In the genomic region with DNA sequence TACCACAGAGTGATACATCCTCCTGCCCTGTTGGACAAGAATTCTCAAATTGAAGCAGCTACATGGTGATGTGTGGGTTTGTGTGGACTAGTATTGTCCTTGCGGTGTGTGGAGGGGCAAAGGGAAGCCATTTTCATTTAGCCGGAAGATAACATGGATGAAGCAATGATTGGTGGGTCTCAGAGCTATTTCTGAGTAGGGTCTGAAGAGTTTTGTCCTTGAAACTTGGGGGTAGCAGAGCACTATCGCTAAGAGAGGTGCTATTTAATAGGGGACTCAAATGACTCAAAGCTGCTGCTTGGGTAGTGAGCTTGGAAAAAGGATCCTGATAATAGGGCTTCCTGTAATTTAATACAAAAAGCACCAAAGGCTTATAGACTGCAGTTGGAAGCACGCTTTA, we compare ENCODE assay signal across 8 mouse cellular contexts. TPM values are rescaled to one million over a fixed set of nuclear protein-coding genes. Genes with fewer than 3 reads are reported as not detected.
A peak's percentile ranks its signal among the peaks of the same experiment; 100 is the strongest.
DNase-seq lines count a peak whose midpoint lies in the region; ATAC-seq and TF ChIP-seq lines count a peak whose summit lies in the region.

No protein-coding gene starts in this region.

- H3K9me3 ChIP-seq in kidney, embryonic 15.5 days (replicated peaks), result no peaks in the 10 kb centered on the region
- no peaks in the 10 kb centered on the region for H3K9me3 ChIP-seq in embryonic facial prominence, embryonic 14.5 days (ENCODE audit: control insufficient read depth, low read length)
- no peaks in the 10 kb centered on the region for H3K9me3 ChIP-seq in intestine, embryonic 15.5 days
- no peaks in the 10 kb centered on the region for H3K9me3 ChIP-seq in midbrain, postnatal 0 days (ENCODE audit: low read length)

- ATAC-seq in kidney, embryonic 15.5 days (replicated peaks; ENCODE audit: low FRiP score), result no peak
- no peak for ATAC-seq in embryonic facial prominence, embryonic 14.5 days (ENCODE audit: low read depth)
- no peak for ATAC-seq in intestine, embryonic 15.5 days
- no peak for ATAC-seq in midbrain, postnatal 0 days (ENCODE audit: low FRiP score)

- no peak for TF ChIP-seq POLR2A in kidney, adult 2 months (IDR thresholded peaks at IDR 0.05; ENCODE audit: low read depth, low read length)

- peaks cover 30% of the 10 kb centered on the region for H3K4me1 ChIP-seq in kidney, embryonic 15.5 days
- H3K4me1 ChIP-seq in kidney, adult 2 months (ENCODE audit: control insufficient read depth, insufficient read depth, low read length), result peaks cover 18% of the 10 kb centered on the region
- peaks cover 10% of the 10 kb centered on the region for H3K4me1 ChIP-seq in embryonic facial prominence, embryonic 14.5 days (ENCODE audit: control insufficient read depth, insufficient read depth, low read length)
- H3K4me1 ChIP-seq in intestine, embryonic 15.5 days (replicated peaks), result peaks cover 7% of the 10 kb centered on the region
- no peaks in the 10 kb centered on the region for H3K4me1 ChIP-seq in midbrain, postnatal 0 days (ENCODE audit: insufficient read depth, low read length)

- no peak overlapping the region for H3K27ac ChIP-seq in kidney, embryonic 15.5 days
- H3K27ac ChIP-seq in kidney, adult 2 months (ENCODE audit: insufficient read depth, low read depth, low read length), result no peak overlapping the region
- 0 out of 2 replicates have a peak overlapping the region, but pooled peaks have one; percentile 17 for H3K27ac ChIP-seq in embryonic facial prominence, embryonic 14.5 days (replicated peaks; ENCODE audit: low read depth, low read length)
- no peak overlapping the region for H3K27ac ChIP-seq in intestine, embryonic 15.5 days
- H3K27ac ChIP-seq in midbrain, postnatal 0 days (ENCODE audit: low read depth, low read length), result no peak overlapping the region

- peak overlapping the region; percentile 69 for H3K4me2 ChIP-seq in kidney, embryonic 15.5 days
- H3K4me2 ChIP-seq in embryonic facial prominence, embryonic 14.5 days (ENCODE audit: low read depth, low read length), result peak overlapping the region; percentile 46
- H3K4me2 ChIP-seq in intestine, embryonic 15.5 days (replicated peaks), result peak overlapping the region; percentile 26
- peak overlapping the region; percentile 22; the same call in 1 of the 2 replicates for H3K4me2 ChIP-seq in midbrain, postnatal 0 days (ENCODE audit: low read depth, low read length, poor library complexity, severe bottlenecking)

- intact Hi-C loops in gastrocnemius, postnatal 36 days (cut with DNase I), result loop anchor here (10.0 kb wide), 2 partner anchors 267 to 367 kb away; no protein-coding TSS in a partner anchor

- no peaks in the 10 kb centered on the region for H3K27me3 ChIP-seq in kidney, embryonic 15.5 days
- no peaks in the 10 kb centered on the region for H3K27me3 ChIP-seq in kidney, adult 2 months (replicated peaks; ENCODE audit: control insufficient read depth, insufficient read depth, low read length)
- no peaks in the 10 kb centered on the region for H3K27me3 ChIP-seq in embryonic facial prominence, embryonic 14.5 days (replicated peaks; ENCODE audit: control insufficient read depth, insufficient read depth, low read length)
- H3K27me3 ChIP-seq in intestine, embryonic 15.5 days (replicated peaks), result no peaks in the 10 kb centered on the region
- H3K27me3 ChIP-seq in midbrain, postnatal 0 days (ENCODE audit: insufficient read depth, low read length), result no peaks in the 10 kb centered on the region

- no peak for TF ChIP-seq CTCF in kidney, adult 2 months (conservative IDR thresholded peaks at IDR 0.05; ENCODE audit: insufficient read depth, insufficient read length, low read depth, low read length)
- no peak for TF ChIP-seq CTCF in midbrain, postnatal 0 days (IDR thresholded peaks at IDR 0.05)

- DNase-seq in kidney, adult 2 months, result no peak
- no peak for DNase-seq in embryonic facial prominence, embryonic 14.5 days (ENCODE audit: low spot score)
- DNase-seq in midbrain, postnatal 0 days (ENCODE audit: low spot score), result no peak
- no peak for DNase-seq in gastrocnemius, postnatal 36 days
- no peak for DNase-seq in right cerebral cortex, postnatal 10 days (ENCODE audit: low spot score in 2 of 2)
- no peak for DNase-seq in layer of hippocampus, postnatal 14 days (ENCODE audit: low spot score in 2 of 2)

- H3K9ac ChIP-seq in kidney, embryonic 15.5 days, result no peak overlapping the region
- no peak overlapping the region for H3K9ac ChIP-seq in embryonic facial prominence, embryonic 14.5 days (ENCODE audit: low read depth, low read length)
- H3K9ac ChIP-seq in intestine, embryonic 15.5 days, result no peak overlapping the region
- H3K9ac ChIP-seq in midbrain, postnatal 0 days (replicated peaks; ENCODE audit: low read length, poor library complexity, severe bottlenecking), result no peak overlapping the region

- WGBS in kidney, embryonic 15.5 days, result 83% methylated on average over 4 of the region's 4 CpGs
- 80% methylated on average over 4 of the region's 4 CpGs for WGBS in kidney, adult 2 months
- WGBS in embryonic facial prominence, embryonic 14.5 days, result 74% methylated on average over 4 of the region's 4 CpGs
- 81% methylated on average over 4 of the region's 4 CpGs for WGBS in intestine, embryonic 15.5 days
- WGBS in midbrain, postnatal 0 days, result 80% methylated on average over 4 of the region's 4 CpGs

- H3K4me3 ChIP-seq in kidney, embryonic 15.5 days (replicated peaks), result peak overlapping the region; percentile 95; the same call in 1 of the 2 replicates
- H3K4me3 ChIP-seq in kidney, adult 2 months (ENCODE audit: insufficient read depth, low read depth, low read length), result no peak overlapping the region
- peak overlapping the region; percentile 98 for H3K4me3 ChIP-seq in embryonic facial prominence, embryonic 14.5 days (ENCODE audit: low read depth, low read length)
- H3K4me3 ChIP-seq in intestine, embryonic 15.5 days (replicated peaks), result peak overlapping the region; percentile 98; the same call in 1 of the 2 replicates
- no peak overlapping the region for H3K4me3 ChIP-seq in midbrain, postnatal 0 days (ENCODE audit: low read depth, low read length)

- H3K36me3 ChIP-seq in kidney, embryonic 15.5 days, result peaks cover 41% of the 10 kb centered on the region
- H3K36me3 ChIP-seq in kidney, adult 2 months (ENCODE audit: control insufficient read depth, insufficient read depth, low read length), result no peaks in the 10 kb centered on the region
- peaks cover 33% of the 10 kb centered on the region for H3K36me3 ChIP-seq in embryonic facial prominence, embryonic 14.5 days (ENCODE audit: control insufficient read depth, insufficient read depth, low read length)
- H3K36me3 ChIP-seq in intestine, embryonic 15.5 days, result peaks cover 5% of the 10 kb centered on the region; the same call in 1 of the 2 replicates
- peaks cover 9% of the 10 kb centered on the region for H3K36me3 ChIP-seq in midbrain, postnatal 0 days (ENCODE audit: insufficient read depth, low read length)

RNA-seq across cellular contexts. Expression of a gene that starts 0.7 kb away (rescaled TPM):
- polyA plus RNA-seq in kidney, embryonic 15.5 days (2015; fragmentation: Nextera tagmentation; extraction: Ambion mirVana), result 46.4 and 51.3 TPM in 2 replicates
- 60.1 and 60.3 TPM in 2 replicates for polyA plus RNA-seq in kidney, adult 2 months (2012; rRNA removed)
- 37.7 and 42.6 TPM in 2 replicates for polyA plus RNA-seq in embryonic facial prominence, embryonic 14.5 days (2014; fragmentation: Nextera tagmentation; extraction: Ambion mirVana)
- polyA plus RNA-seq in intestine, embryonic 15.5 days (2015; fragmentation: Nextera tagmentation; extraction: Ambion mirVana), result 39.5 and 40.7 TPM in 2 replicates
- 44.2 and 44.8 TPM in 2 replicates for total RNA-seq in midbrain, postnatal 0 days (2014; rRNA removed)
- 27.1 and 27.8 TPM in 2 replicates for polyA plus RNA-seq in midbrain, postnatal 0 days (2015; fragmentation: Nextera tagmentation; extraction: Ambion mirVana)
- 10 to 100 TPM; 56.2 to 66.2 TPM for total RNA-seq in gastrocnemius, postnatal 36 days (2021)
- total RNA-seq in layer of hippocampus, postnatal 14 days (2021), result 10 to 100 TPM; 39.8 to 41.8 TPM

RNA-seq across cellular contexts. Expression of a gene that starts 25.0 kb away (rescaled TPM):
- 32.9 and 33.0 TPM in 2 replicates for polyA plus RNA-seq in kidney, embryonic 15.5 days (2015; fragmentation: Nextera tagmentation; extraction: Ambion mirVana)
- 18.9 and 23.0 TPM in 2 replicates for polyA plus RNA-seq in kidney, adult 2 months (2012; rRNA removed)
- polyA plus RNA-seq in embryonic facial prominence, embryonic 14.5 days (2014; fragmentation: Nextera tagmentation; extraction: Ambion mirVana), result 16.7 and 19.7 TPM in 2 replicates
- polyA plus RNA-seq in intestine, embryonic 15.5 days (2015; fragmentation: Nextera tagmentation; extraction: Ambion mirVana), result 18.2 and 20.5 TPM in 2 replicates
- 5.9 and 6.0 TPM in 2 replicates for total RNA-seq in midbrain, postnatal 0 days (2014; rRNA removed)
- polyA plus RNA-seq in midbrain, postnatal 0 days (2015; fragmentation: Nextera tagmentation; extraction: Ambion mirVana), result 9.5 and 9.8 TPM in 2 replicates
- 1 to 10 TPM; 2.7 to 4.1 TPM for total RNA-seq in gastrocnemius, postnatal 36 days (2021)
- 1 to 10 TPM; 8.2 to 8.3 TPM for total RNA-seq in layer of hippocampus, postnatal 14 days (2021)

RNA-seq across cellular contexts. Expression of a gene that starts 25.2 kb away (rescaled TPM):
- polyA plus RNA-seq in kidney, embryonic 15.5 days (2015; fragmentation: Nextera tagmentation; extraction: Ambion mirVana), result 143 and 145 TPM in 2 replicates
- 52.5 and 62.8 TPM in 2 replicates for polyA plus RNA-seq in kidney, adult 2 months (2012; rRNA removed)
- polyA plus RNA-seq in embryonic facial prominence, embryonic 14.5 days (2014; fragmentation: Nextera tagmentation; extraction: Ambion mirVana), result 83.7 and 94.0 TPM in 2 replicates
- polyA plus RNA-seq in intestine, embryonic 15.5 days (2015; fragmentation: Nextera tagmentation; extraction: Ambion mirVana), result 69.9 and 72.4 TPM in 2 replicates
- 94.5 and 109 TPM in 2 replicates for total RNA-seq in midbrain, postnatal 0 days (2014; rRNA removed)
- polyA plus RNA-seq in midbrain, postnatal 0 days (2015; fragmentation: Nextera tagmentation; extraction: Ambion mirVana), result 192 and 194 TPM in 2 replicates
- total RNA-seq in gastrocnemius, postnatal 36 days (2021), result 10 to 100 TPM; 44.6 to 60.8 TPM
- 100 to 1,000 TPM; 111 to 121 TPM for total RNA-seq in layer of hippocampus, postnatal 14 days (2021)

Comparison
In these comparisons a context has a peak if more than half of its experiments do, and no peak if none do; other contexts are left out.
1. H3K4me3 ChIP-seq: peak in kidney, embryonic 15.5 days (single experiment), embryonic facial prominence, embryonic 14.5 days (single experiment) and intestine, embryonic 15.5 days (single experiment); none in kidney, adult 2 months (single experiment) and midbrain, postnatal 0 days (single experiment).
2. Peak in every context shown above with its lines, with median percentiles within 50 percentile points of each other: H3K4me2 ChIP-seq.